Mouse (Mus musculus): ENCODE data around the gene Hlcs.

GRCm38 (mm10) chr16:94113160-94113559, 200.2 kb downstream of the Hlcs start:
- TF ChIP-seq CTCF (IDR thresholded peaks at IDR 0.05; ENCODE audit: insufficient read depth, low read length) (no peak), POLR2A (IDR thresholded peaks at IDR 0.05; ENCODE audit: borderline replicate concordance, extremely low read depth, low read depth, low read length) (no peak)

All from lung, adult 2 months (tissue).